Mouse (Mus musculus) CH12.LX (cell line): ENCODE data around the gene Spef2. TPM values are rescaled to one million over a fixed set of nuclear protein-coding genes. Genes with fewer than 3 reads are reported as not detected.

Experiments used
- DNase-seq: peaks from one replicate; pipeline ENCODE4 v3.0.0-alpha.2; 2013; ENCODE audit errors: extremely low read depth
- H3K27ac ChIP-seq: 2 replicates; pipeline ENCODE4 v1.5.1; 2012; ENCODE audit warnings: low read depth, mild to moderate bottlenecking, control low read depth, moderate library complexity; ENCODE audit not compliant: insufficient read depth
- H3K27me3 ChIP-seq: replicated peaks from 2 replicates; pipeline ENCODE3; 2012; ENCODE audit warnings: inconsistent platforms
- H3K36me3 ChIP-seq, 2 experiments: replicated peaks in 1 of 2; 2 replicates each; pipeline versions ENCODE3 to v1.6.1; 2012; ENCODE audit warnings: inconsistent platforms in 1 of 2, low read length in 1 of 2, mild to moderate bottlenecking in 1 of 2, mixed read lengths in 1 of 2, moderate library complexity in 1 of 2; ENCODE audit not compliant: control insufficient read depth in 1 of 2, insufficient read depth in 1 of 2
- H3K4me1 ChIP-seq, 2 experiments: 2 replicates each; pipeline ENCODE4 v1.6.1; 2012; ENCODE audit warnings: inconsistent platforms in 1 of 2, moderate library complexity in 1 of 2; ENCODE audit not compliant: insufficient read depth in 2 of 2, control insufficient read depth in 1 of 2
- H3K4me2 ChIP-seq: 2 replicates; pipeline ENCODE4 v1.6.1; 2012; ENCODE audit warnings: low read depth, mild to moderate bottlenecking, control low read depth; ENCODE audit not compliant: poor library complexity, insufficient read depth, severe bottlenecking
- H3K4me3 ChIP-seq, 3 experiments: fragments of 150-350 bp in 1 of 3; sonication (generic) in 1 of 3; replicated peaks in 1 of 3; 2 replicates each; pipeline versions ENCODE3 to v1.5.1; 2011 to 2012; ENCODE audit warnings: low read depth in 2 of 3, low read length in 2 of 3, mild to moderate bottlenecking in 2 of 3, moderate library complexity in 2 of 3, control low read depth in 1 of 3, improper control_type of control experiment in 1 of 3, inconsistent platforms in 1 of 3, mixed read lengths in 1 of 3; ENCODE audit not compliant: poor library complexity in 1 of 3
- H3K79me2 ChIP-seq: replicated peaks from 2 replicates; pipeline ENCODE4 v1.6.1; 2012; ENCODE audit warnings: mild to moderate bottlenecking, moderate library complexity; ENCODE audit not compliant: control insufficient read depth, poor library complexity, insufficient read depth, severe bottlenecking; ENCODE audit errors: extremely low read depth
- H3K9ac ChIP-seq: 2 replicates; pipeline ENCODE4 v1.6.1; 2012; ENCODE audit warnings: low read depth, mild to moderate bottlenecking, control low read depth, moderate library complexity; ENCODE audit not compliant: insufficient read depth
- H3K9me3 ChIP-seq: replicated peaks from 2 replicates; pipeline ENCODE3; 2012; ENCODE audit warnings: low read length, inconsistent platforms, mixed read lengths
- CTCF ChIP-seq, 2 experiments: IDR thresholded peaks in 1 of 2; conservative IDR thresholded peaks in 1 of 2; 2 replicates each; pipeline ENCODE4 v1.5.1; 2011 to 2012; ENCODE audit warnings: low read depth in 2 of 2, low read length in 2 of 2, improper control_type of control experiment in 1 of 2, inconsistent platforms in 1 of 2, mild to moderate bottlenecking in 1 of 2, moderate library complexity in 1 of 2
- ELF1 ChIP-seq: IDR thresholded peaks from 2 replicates; pipeline ENCODE4 v1.6.1; 2014; ENCODE audit warnings: low read depth, mild to moderate bottlenecking, inconsistent platforms, low read length, improper control_type of control experiment
- GABPA ChIP-seq: IDR thresholded peaks from 2 replicates; pipeline ENCODE4 v1.6.1; 2012; ENCODE audit warnings: low read depth, low read length, improper control_type of control experiment, inconsistent platforms; ENCODE audit not compliant: insufficient replicate concordance
- HCFC1 ChIP-seq: IDR thresholded peaks from 2 replicates; pipeline ENCODE4 v1.6.1; 2012; ENCODE audit warnings: low read depth, mild to moderate bottlenecking, inconsistent platforms, low read length, improper control_type of control experiment
- MEF2A ChIP-seq: IDR thresholded peaks from 2 replicates; pipeline ENCODE4 v1.6.1; 2014; ENCODE audit warnings: low read depth, mild to moderate bottlenecking, inconsistent platforms, low read length, improper control_type of control experiment, borderline replicate concordance
- MXI1 ChIP-seq: IDR thresholded peaks from 2 replicates; pipeline ENCODE4 v1.6.1; 2011; ENCODE audit warnings: mild to moderate bottlenecking, low read depth, low read length, improper control_type of control experiment
- NRF1 ChIP-seq: IDR thresholded peaks from 2 replicates; pipeline ENCODE4 v1.6.1; 2014; ENCODE audit warnings: low read depth, mild to moderate bottlenecking, inconsistent platforms, low read length, improper control_type of control experiment, moderate library complexity
- PAX5 ChIP-seq: IDR thresholded peaks from 2 replicates; pipeline ENCODE4 v1.6.1; 2012; ENCODE audit warnings: low read length, inconsistent platforms, mixed read lengths
- POLR2A ChIP-seq: IDR thresholded peaks from 2 replicates; pipeline ENCODE4 v1.6.1; 2011; ENCODE audit warnings: low read depth, mild to moderate bottlenecking, improper control_type of control experiment, low read length
- RAD21 ChIP-seq: IDR thresholded peaks from 2 replicates; pipeline ENCODE4 v1.6.1; 2011; ENCODE audit warnings: low read depth, mild to moderate bottlenecking, low read length, improper control_type of control experiment, moderate library complexity
- SIN3A ChIP-seq: IDR thresholded peaks from 2 replicates; pipeline ENCODE4 v1.6.1; 2012; ENCODE audit warnings: low read length, improper control_type of control experiment, inconsistent platforms
- TCF12 ChIP-seq: IDR thresholded peaks from 2 replicates; pipeline ENCODE4 v1.6.1; 2014; ENCODE audit warnings: low read depth, mild to moderate bottlenecking, inconsistent platforms, low read length, improper control_type of control experiment
- UBTF ChIP-seq: IDR thresholded peaks from 2 replicates; pipeline ENCODE4 v1.6.1; 2012; ENCODE audit warnings: low read depth, mild to moderate bottlenecking, inconsistent platforms, low read length, improper control_type of control experiment, moderate library complexity
- USF1 ChIP-seq: IDR thresholded peaks from 2 replicates; pipeline ENCODE4 v1.6.1; 2014; ENCODE audit warnings: low read depth, mild to moderate bottlenecking, inconsistent platforms, low read length, improper control_type of control experiment
- ZC3H11A ChIP-seq: IDR thresholded peaks from 2 replicates; pipeline ENCODE4 v1.6.1; 2012; ENCODE audit warnings: low read depth, mild to moderate bottlenecking, inconsistent platforms, low read length, improper control_type of control experiment
- ZMIZ1 ChIP-seq: IDR thresholded peaks from 2 replicates; pipeline ENCODE4 v1.6.1; 2012; ENCODE audit warnings: low read depth, mild to moderate bottlenecking, inconsistent platforms, low read length, improper control_type of control experiment
- dilution Hi-C: fragments of 300-500 bp; cut with MboI; formaldehyde crosslinking; loops from 2 replicates; pipeline ENCODE4 v1.14.3; 2020; ENCODE audit warnings: low sequenced_read_pairs; ENCODE audit not compliant: extremely low pct_unique_long_range_greater_than_20kb, extremely low pct_ligation_motif_present
- in situ Hi-C: fragments of 300-500 bp; cut with MboI; formaldehyde crosslinking; loops from 3 replicates; pipeline ENCODE4 v1.14.3; 2019; ENCODE audit warnings: low sequenced_read_pairs, low pct_ligation_motif_present, low pct_unique_long_range_greater_than_20kb, mixed read lengths
- polyA plus RNA-seq: library from polyadenylated mRNA; unstranded; fragments of >175 nt; gene quantifications from 2 replicates; pipeline ENCODE4 v1.2.1, GENCODE M21; 2012; ENCODE audit warnings: low read depth; ENCODE audit not compliant: insufficient read length
- total RNA-seq, 2 experiments: library from RNA; depleted of rRNA; stranded (reverse); fragments of 300-350 nt in 1 of 2; fragments of >200 nt in 1 of 2; gene quantifications; 2 replicates each; pipeline ENCODE4 v1.2.3; 2012 to 2014

Gene Spef2
- total and polyA plus RNA-seq, 3 experiments, result 0.51 to 1.4 (median 1.2) TPM

- Histone ChIP-seq H3K9me3 (no peaks in the 10 kb centered on the region), H3K4me3 (peak overlapping the region in 1 of 3 experiments; percentile 67), H3K27me3 (no peaks in the 10 kb centered on the region), H3K36me3 (no peaks in the 10 kb centered on the region), H3K4me1 (peaks cover 0 to 7% of the 10 kb centered on the region in 2 experiments; a peak in 2 of 4 replicates), H3K4me2 (peak overlapping the region; percentile 29; the same call in 1 of the 2 replicates), H3K27ac (no peak overlapping the region), H3K9ac (no peak overlapping the region), H3K79me2 (no peaks in the 10 kb centered on the region)
- dilution Hi-C loops (no loop called here), in situ Hi-C loops (loop anchor here (10.0 kb wide), 1 partner anchor 293 kb away; no protein-coding TSS in a partner anchor)
- DNase-seq, result no peak
- no peak for TF ChIP-seq GABPA
- TF ChIP-seq PAX5, result no peak
- no peak for TF ChIP-seq USF1
- no peak for TF ChIP-seq NRF1
- no peak for TF ChIP-seq SIN3A
- TF ChIP-seq TCF12, result no peak
- no peak for TF ChIP-seq POLR2A
- TF ChIP-seq RAD21, result no peak
- TF ChIP-seq ZC3H11A, result no peak
- no peak for TF ChIP-seq MEF2A
- no peak for TF ChIP-seq ZMIZ1
Observed at GRCm38 (mm10) chr15:9747410-9748104, 1.1 kb downstream of the Spef2 start.

- H3K36me3 ChIP-seq, result no peaks in the 10 kb centered on the region
- in situ Hi-C loops, result loop anchor here (10.0 kb wide), 1 partner anchor 287 kb away; no protein-coding TSS in a partner anchor
- TF ChIP-seq UBTF, result no peak
- peak; percentile 60 for TF ChIP-seq RAD21
- no peak for TF ChIP-seq MEF2A
- TF ChIP-seq ELF1, result no peak
- no peak for TF ChIP-seq HCFC1
- TF ChIP-seq CTCF (conservative IDR thresholded peaks at IDR 0.05 in 1 of 2, IDR thresholded peaks at IDR 0.05 in 1 of 2; ENCODE audit: low read depth in 2 of 2, low read length in 2 of 2), result peak in 1 of 2 experiments; percentile 53; a peak in 2 of 4 replicates
- TF ChIP-seq MXI1, result no peak
Observed at GRCm38 (mm10) chr15:9742172-9742571, 6.5 kb downstream of the Spef2 start.

More at GRCm38 (mm10) chr15:9742172-9742571, 6.5 kb downstream of the Spef2 start:
- dilution Hi-C loops, result no loop called here
- H3K79me2 ChIP-seq, result no peaks in the 10 kb centered on the region
- H3K27ac ChIP-seq, result no peak overlapping the region
- no peak for DNase-seq
- H3K4me1 ChIP-seq, result no peaks in the 10 kb centered on the region
- no peaks in the 10 kb centered on the region for H3K9me3 ChIP-seq
- no peak overlapping the region for H3K9ac ChIP-seq
- no peaks in the 10 kb centered on the region for H3K27me3 ChIP-seq
- no peak overlapping the region for H3K4me3 ChIP-seq
- H3K4me2 ChIP-seq, result no peak overlapping the region
